Comparison of ENCODE assay signal across 9 mouse cellular contexts in the genomic region with DNA sequence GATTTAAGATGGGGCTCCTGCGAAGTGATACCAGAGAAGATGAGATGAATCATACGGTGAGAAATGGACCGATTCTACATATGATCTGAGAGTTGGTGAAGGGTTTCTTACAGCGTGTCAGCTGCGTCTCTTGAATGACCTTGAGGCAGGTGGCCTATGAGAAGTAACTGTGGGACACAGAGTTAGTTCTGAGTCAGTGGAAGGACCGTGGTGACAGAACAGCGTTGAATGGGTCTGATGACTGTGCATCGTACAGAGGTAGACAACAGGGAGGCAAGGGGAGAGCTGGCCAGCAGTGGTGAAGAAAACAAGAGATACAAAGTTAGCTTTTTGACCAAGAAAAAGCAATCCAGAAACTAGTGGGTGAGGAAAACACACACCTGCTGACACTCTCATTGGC. TPM values are rescaled to one million over a fixed set of nuclear protein-coding genes. Genes with fewer than 3 reads are reported as not detected.
DNase-seq lines count a peak whose midpoint lies in the region; ATAC-seq and TF ChIP-seq lines count a peak whose summit lies in the region.
"Had no signal": no experiment of that assay in that cellular context is flagged by ENCODE, and none has a peak within 500 bp of the region (broad histone marks: within the 10 kb centered on the region; RNA-seq: fewer than 3 reads in every experiment).

No protein-coding gene starts in this region.

- peak overlapping the region; percentile 72 for H3K4me3 ChIP-seq in heart, embryonic 16.5 days (ENCODE audit: low read length)
- peak overlapping the region; percentile 25 for H3K4me3 ChIP-seq in ES-Bruce4 (ENCODE audit: low read depth, low read length)
- no peak overlapping the region for H3K4me3 ChIP-seq in forebrain, postnatal 0 days (ENCODE audit: low read depth, low read length)
- peak overlapping the region; percentile 75; the same call in 1 of the 2 replicates for H3K4me3 ChIP-seq in liver, embryonic 16.5 days (ENCODE audit: low read depth, low read length)

- H3K27ac ChIP-seq in heart, embryonic 16.5 days (ENCODE audit: low read length), result peak overlapping the region; percentile 92
- H3K27ac ChIP-seq in ES-Bruce4 (ENCODE audit: insufficient read depth, low read length), result peak overlapping the region; percentile 96
- no peak overlapping the region for H3K27ac ChIP-seq in forebrain, postnatal 0 days (ENCODE audit: low read depth, low read length)
- H3K27ac ChIP-seq in liver, embryonic 16.5 days (ENCODE audit: low read length), result peak overlapping the region; percentile 93

- no peak for TF ChIP-seq CTCF in ES-Bruce4 (IDR thresholded peaks at IDR 0.05; ENCODE audit: low read depth, low read length)
- TF ChIP-seq CTCF in forebrain, postnatal 0 days (IDR thresholded peaks at IDR 0.05; ENCODE audit: low read depth), result no peak

- TF ChIP-seq POLR2A in ES-Bruce4 (IDR thresholded peaks at IDR 0.05; ENCODE audit: insufficient read depth, low read length), result no peak

- peaks cover 40% of the 10 kb centered on the region for H3K4me1 ChIP-seq in heart, embryonic 16.5 days (ENCODE audit: control insufficient read depth, insufficient read depth, low read length)
- peaks cover 2% of the 10 kb centered on the region for H3K4me1 ChIP-seq in ES-Bruce4 (ENCODE audit: control insufficient read depth, insufficient read depth, low read length)
- H3K4me1 ChIP-seq in forebrain, postnatal 0 days (ENCODE audit: insufficient read depth), result 0 out of 2 replicates have a peak, but pooled peaks cover 8% of the 10 kb centered on the region
- H3K4me1 ChIP-seq in liver, embryonic 16.5 days (ENCODE audit: control insufficient read depth, low read depth, low read length), result peaks cover 49% of the 10 kb centered on the region

- no peaks in the 10 kb centered on the region for H3K27me3 ChIP-seq in heart, embryonic 16.5 days (ENCODE audit: control insufficient read depth, insufficient read depth, low read length)
- H3K27me3 ChIP-seq in ES-Bruce4 (ENCODE audit: control insufficient read depth, insufficient read depth, low read length, poor library complexity, severe bottlenecking), result no peaks in the 10 kb centered on the region
- H3K27me3 ChIP-seq in forebrain, postnatal 0 days (ENCODE audit: insufficient read depth, low read length), result no peaks in the 10 kb centered on the region
- no peaks in the 10 kb centered on the region for H3K27me3 ChIP-seq in liver, embryonic 16.5 days (ENCODE audit: control insufficient read depth, insufficient read depth, low read depth, low read length)

- H3K9ac ChIP-seq in heart, embryonic 16.5 days (ENCODE audit: low read length), result peak overlapping the region; percentile 82
- peak overlapping the region; percentile 89 for H3K9ac ChIP-seq in ES-Bruce4 (ENCODE audit: low read depth, poor library complexity, severe bottlenecking)
- H3K9ac ChIP-seq in forebrain, postnatal 0 days, result no peak overlapping the region
- peak overlapping the region; percentile 79; the same call in 1 of the 2 replicates for H3K9ac ChIP-seq in liver, embryonic 16.5 days (ENCODE audit: low read depth, low read length)

- TF ChIP-seq EP300 in ES-Bruce4 (IDR thresholded peaks at IDR 0.05; ENCODE audit: insufficient read depth, low read depth, low read length), result no peak

- 0 out of 2 replicates have a peak, but pooled peaks cover 2% of the 10 kb centered on the region for H3K36me3 ChIP-seq in heart, embryonic 16.5 days (ENCODE audit: control insufficient read depth, insufficient read depth)
- H3K36me3 ChIP-seq in ES-Bruce4 (ENCODE audit: control insufficient read depth, insufficient read depth, low read length, poor library complexity, severe bottlenecking), result peaks cover 8% of the 10 kb centered on the region
- H3K36me3 ChIP-seq in forebrain, postnatal 0 days (ENCODE audit: insufficient read depth), result no peaks in the 10 kb centered on the region
- no peaks in the 10 kb centered on the region for H3K36me3 ChIP-seq in liver, embryonic 16.5 days (ENCODE audit: control insufficient read depth, insufficient read depth)

- DNase-seq in heart, adult 8-10 months (ENCODE audit: low spot score), result no peak
- no peak for DNase-seq in forebrain, postnatal 0 days
- DNase-seq in layer of hippocampus, postnatal 10 days (ENCODE audit: low spot score in 2 of 2), result no peak
- no peak for DNase-seq in natural killer cell, adult 2 months (ENCODE audit: low spot score in 2 of 2)
- DNase-seq in yolk sac, embryonic 10.5 days (ENCODE audit: low spot score), result no peak

- no peaks in the 10 kb centered on the region for H3K9me3 ChIP-seq in heart, embryonic 16.5 days (replicated peaks; ENCODE audit: control insufficient read depth, low read length)
- H3K9me3 ChIP-seq in ES-Bruce4 (replicated peaks; ENCODE audit: control insufficient read depth, insufficient read depth, low read length, poor library complexity, severe bottlenecking), result no peaks in the 10 kb centered on the region
- no peaks in the 10 kb centered on the region for H3K9me3 ChIP-seq in forebrain, postnatal 0 days (ENCODE audit: low read length)
- H3K9me3 ChIP-seq in liver, embryonic 16.5 days (replicated peaks; ENCODE audit: control insufficient read depth, low read length), result no peaks in the 10 kb centered on the region

- peak overlapping the region; percentile 72 for H3K4me2 ChIP-seq in heart, embryonic 16.5 days (ENCODE audit: low read depth, low read length)
- peak overlapping the region; percentile 62; the same call in 1 of the 2 replicates for H3K4me2 ChIP-seq in forebrain, postnatal 0 days (ENCODE audit: low read depth)
- peak overlapping the region; percentile 81 for H3K4me2 ChIP-seq in liver, embryonic 16.5 days (ENCODE audit: low read depth, low read length)

- no peak for ATAC-seq in heart, embryonic 16.5 days (replicated peaks; ENCODE audit: extremely low read depth, insufficient read depth, low FRiP score)
- no peak for ATAC-seq in forebrain, postnatal 0 days
- ATAC-seq in liver, embryonic 16.5 days (ENCODE audit: low read depth), result no peak

- 62% methylated on average over 8 of the region's 8 CpGs for WGBS in heart, embryonic 16.5 days
- 81% methylated on average over 8 of the region's 8 CpGs for WGBS in forebrain, postnatal 0 days
- 78% methylated on average over 8 of the region's 8 CpGs for WGBS in liver, embryonic 16.5 days (ENCODE audit: insufficient replicate concordance)

RNA-seq across cellular contexts. Expression of a gene that starts 0.7 kb away (rescaled TPM):
- 11.7 and 13.8 TPM in 2 replicates for polyA plus RNA-seq in heart, embryonic 16.5 days (2015; fragmentation: Nextera tagmentation; extraction: Ambion mirVana)
- total RNA-seq in heart, adult 8-10 months (2022), result 1 to 10 TPM; 7.0 to 9.1 (median 8.0) TPM
- polyA plus RNA-seq in ES-Bruce4 (2011; ENCODE audit: insufficient read depth, insufficient read length, low read depth, missing spikeins), result 198 and 200 TPM in 2 replicates
- 3.4 and 4.8 TPM in 2 replicates for total RNA-seq in forebrain, postnatal 0 days (2014; rRNA removed)
- polyA plus RNA-seq in forebrain, postnatal 0 days (2015; fragmentation: Nextera tagmentation; extraction: Ambion mirVana), result 2.6 and 3.7 TPM in 2 replicates
- polyA plus RNA-seq in liver, embryonic 16.5 days (2015; fragmentation: Nextera tagmentation; extraction: Ambion mirVana), result 18.3 and 21.2 TPM in 2 replicates
- 1 to 10 TPM; 7.3 to 9.1 TPM for total RNA-seq in layer of hippocampus, postnatal 10 days (2021)

RNA-seq across cellular contexts. Expression of a gene that starts 2.6 kb away (rescaled TPM):
- 28.2 and 28.3 TPM in 2 replicates for polyA plus RNA-seq in heart, embryonic 16.5 days (2015; fragmentation: Nextera tagmentation; extraction: Ambion mirVana)
- total RNA-seq in heart, adult 8-10 months (2022), result 10 to 100 TPM in 3 of 4 experiments, 1 to 10 TPM in 1; 9.5 to 13.4 (median 11.7) TPM
- 24.6 and 26.5 TPM in 2 replicates for polyA plus RNA-seq in ES-Bruce4 (2011; ENCODE audit: insufficient read depth, insufficient read length, low read depth, missing spikeins)
- total RNA-seq in forebrain, postnatal 0 days (2014; rRNA removed), result 148 and 149 TPM in 2 replicates
- polyA plus RNA-seq in forebrain, postnatal 0 days (2015; fragmentation: Nextera tagmentation; extraction: Ambion mirVana), result 142 and 144 TPM in 2 replicates
- polyA plus RNA-seq in liver, embryonic 16.5 days (2015; fragmentation: Nextera tagmentation; extraction: Ambion mirVana), result 3.7 TPM in 2 replicates
- total RNA-seq in layer of hippocampus, postnatal 10 days (2021), result 10 to 100 TPM; 77.5 to 80.5 TPM

RNA-seq across cellular contexts. Expression of a gene that starts 46.2 kb away (rescaled TPM):
- polyA plus RNA-seq in heart, embryonic 16.5 days (2015; fragmentation: Nextera tagmentation; extraction: Ambion mirVana), result 0.07 and 0.22 TPM in 2 replicates
- total RNA-seq in heart, adult 8-10 months (2022), result 1 to 10 TPM in 1 of 4 experiments, under 1 TPM in 3; 0.53 to 2.5 (median 0.73) TPM
- 0.67 and 0.85 TPM in 2 replicates for polyA plus RNA-seq in ES-Bruce4 (2011; ENCODE audit: insufficient read depth, insufficient read length, low read depth, missing spikeins)
- 612 and 779 TPM in 2 replicates for total RNA-seq in forebrain, postnatal 0 days (2014; rRNA removed)
- 54.0 and 58.3 TPM in 2 replicates for polyA plus RNA-seq in forebrain, postnatal 0 days (2015; fragmentation: Nextera tagmentation; extraction: Ambion mirVana)
- polyA plus RNA-seq in liver, embryonic 16.5 days (2015; fragmentation: Nextera tagmentation; extraction: Ambion mirVana), result not detected in 2 replicates
- 100 to 1,000 TPM; 231 to 269 TPM for total RNA-seq in layer of hippocampus, postnatal 10 days (2021)

RNA-seq across cellular contexts. Expression of a gene that starts 46.2 kb away (rescaled TPM):
- 27.5 and 27.7 TPM in 2 replicates for polyA plus RNA-seq in heart, embryonic 16.5 days (2015; fragmentation: Nextera tagmentation; extraction: Ambion mirVana)
- 10 to 100 TPM; 18.0 to 21.1 (median 19.4) TPM for total RNA-seq in heart, adult 8-10 months (2022)
- not detected in 2 replicates for polyA plus RNA-seq in ES-Bruce4 (2011; ENCODE audit: insufficient read depth, insufficient read length, low read depth, missing spikeins)
- total RNA-seq in forebrain, postnatal 0 days (2014; rRNA removed), result 31.0 and 45.8 TPM in 2 replicates
- polyA plus RNA-seq in forebrain, postnatal 0 days (2015; fragmentation: Nextera tagmentation; extraction: Ambion mirVana), result 27.4 and 32.2 TPM in 2 replicates
- 3.6 and 4.0 TPM in 2 replicates for polyA plus RNA-seq in liver, embryonic 16.5 days (2015; fragmentation: Nextera tagmentation; extraction: Ambion mirVana)
- 10 to 100 TPM; 16.4 to 18.1 TPM for total RNA-seq in layer of hippocampus, postnatal 10 days (2021)
- total RNA-seq: MEL had no signal

Comparison
In these comparisons a context has a peak if more than half of its experiments do, and no peak if none do; other contexts are left out.
1. RNA of a gene that starts 46.2 kb away (polyA plus RNA-seq): 54.0 to 58.3 TPM in forebrain, postnatal 0 days; 0.67 to 0.85 TPM in ES-Bruce4, 0.07 to 0.22 TPM in heart, embryonic 16.5 days and not detected in liver, embryonic 16.5 days; every median in the first group is over 10 times any median in the second.
2. Peak in every context shown above with its lines, with median percentiles within 50 percentile points of each other: H3K4me2 ChIP-seq.